Mouse (Mus musculus) stomach, adult 2 months (tissue): ENCODE results near the gene Zfp937. TPM values are rescaled to one million over a fixed set of nuclear protein-coding genes. Genes with fewer than 3 reads are reported as not detected.

Experiments used
- polyA plus RNA-seq: library from polyadenylated mRNA; depleted of rRNA; stranded (reverse); fragments of >200 nt; gene quantifications from 2 replicates; pipeline ENCODE4 v1.2.3, GENCODE M21; 2012; rRNA removed

The Zfp937 gene
- polyA plus RNA-seq: 0.02 TPM in 1 of 2 replicates, not detected in the other

DNA sequence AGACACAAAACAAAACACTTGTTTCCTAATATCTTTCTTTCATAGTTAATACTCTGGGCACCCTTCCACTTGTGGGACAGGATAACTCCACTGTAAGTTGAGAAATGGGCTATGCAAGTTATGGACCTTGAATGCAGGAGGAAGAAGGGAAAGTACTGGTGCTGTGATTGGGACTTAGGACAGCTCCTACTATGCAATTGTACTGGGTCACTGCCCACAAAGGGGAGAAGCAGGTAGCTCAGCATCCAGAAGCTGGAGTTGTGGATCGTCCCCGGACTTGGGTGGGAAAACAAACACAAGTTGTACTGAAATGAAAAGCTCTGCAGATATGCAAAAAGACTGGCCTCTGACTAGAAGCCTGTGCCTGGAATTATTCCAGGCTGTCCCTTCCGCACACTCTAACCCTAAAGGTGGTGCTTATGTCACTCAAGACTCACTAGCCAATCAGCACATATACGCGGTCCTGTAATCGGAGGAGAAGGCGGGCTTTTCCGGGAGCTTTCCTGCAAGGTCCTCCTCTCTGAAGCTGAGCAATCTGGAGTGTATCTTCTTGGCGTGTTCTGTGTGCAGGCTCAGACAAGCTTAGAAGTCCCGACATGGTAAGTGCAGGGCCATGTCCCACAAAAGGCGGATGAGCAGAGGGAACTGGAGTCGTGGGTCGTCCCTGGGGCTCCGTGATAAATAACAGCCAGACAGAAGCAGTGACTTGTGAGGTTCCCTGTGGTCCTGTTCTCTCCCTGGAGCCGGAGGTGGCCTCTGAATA lies at the start of gene Zfp937:
Zfp937 (plus strand) TSS at position 474 of the 763 bp plus-strand sequence.

DNA sequence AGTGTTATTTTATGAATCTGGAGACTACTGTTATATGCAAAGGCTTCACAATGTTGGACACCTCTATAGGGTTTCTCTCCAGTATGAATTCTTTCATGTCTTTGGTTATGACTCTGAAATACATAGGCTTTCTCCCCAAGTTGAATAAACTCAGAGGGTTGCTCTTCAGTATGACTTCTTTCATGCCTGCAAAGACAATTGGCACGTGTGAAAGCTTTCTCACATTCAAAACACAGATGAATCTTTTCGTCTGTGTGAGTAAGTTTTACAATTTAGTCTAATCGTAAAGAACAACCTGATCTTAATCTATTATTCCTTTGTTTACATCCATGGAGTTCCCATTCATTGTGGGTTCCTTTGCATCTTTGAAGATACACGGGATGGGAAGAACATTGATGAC lies 38.3 kb upstream of the Zfp937 start, which contains the start of gene Gm10770:
Gm10770 (minus strand) TSS at position 101 of the 400 bp plus-strand sequence.

DNA sequence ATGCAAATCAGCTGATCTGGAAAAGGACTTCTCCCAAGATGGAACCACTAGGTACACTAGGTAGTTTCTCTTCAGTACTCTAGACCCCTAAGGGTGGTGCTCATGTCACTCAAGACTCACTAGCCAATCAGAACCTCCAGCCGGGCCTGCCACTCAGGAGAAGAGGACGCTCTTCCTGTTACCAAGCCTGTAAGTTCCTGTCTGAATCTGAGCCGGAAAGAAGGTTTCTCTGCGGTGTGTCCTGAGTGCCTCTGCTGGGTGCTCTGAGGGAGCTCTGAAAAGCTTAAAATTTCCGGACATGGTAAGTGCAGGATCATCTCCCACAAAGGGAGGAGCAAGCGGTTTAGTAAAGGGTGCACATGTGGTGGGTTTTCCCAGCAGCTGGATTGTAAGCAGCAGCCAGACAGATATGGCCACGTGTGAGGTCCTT lies 36.3 kb upstream of the Zfp937 start, which contains the start of gene Gm14139:
Gm14139 (plus strand) TSS at position 186 of the 430 bp plus-strand sequence.

DNA sequence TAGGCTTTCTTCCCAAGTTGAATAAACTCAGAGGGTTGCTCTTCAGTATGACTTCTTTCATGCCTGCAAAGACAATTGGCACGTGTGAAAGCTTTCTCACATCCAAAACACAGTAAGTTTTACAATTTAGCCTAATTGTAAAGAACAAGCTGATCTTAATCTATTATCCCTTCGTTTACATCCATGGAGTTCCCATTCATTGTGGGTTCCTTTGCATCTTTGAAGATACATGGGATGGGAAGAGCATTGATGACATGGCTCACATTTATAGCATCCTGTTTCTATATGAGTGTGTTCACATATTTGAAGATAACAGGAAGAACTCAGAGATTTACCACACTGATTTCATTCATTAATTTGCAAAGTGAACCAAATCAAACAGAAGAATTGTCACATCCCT lies 37.6 kb downstream of the Zfp937 start, which contains the start of gene Gm21994:
Gm21994 (minus strand) TSS at position 101 of the 400 bp plus-strand sequence.

DNA sequence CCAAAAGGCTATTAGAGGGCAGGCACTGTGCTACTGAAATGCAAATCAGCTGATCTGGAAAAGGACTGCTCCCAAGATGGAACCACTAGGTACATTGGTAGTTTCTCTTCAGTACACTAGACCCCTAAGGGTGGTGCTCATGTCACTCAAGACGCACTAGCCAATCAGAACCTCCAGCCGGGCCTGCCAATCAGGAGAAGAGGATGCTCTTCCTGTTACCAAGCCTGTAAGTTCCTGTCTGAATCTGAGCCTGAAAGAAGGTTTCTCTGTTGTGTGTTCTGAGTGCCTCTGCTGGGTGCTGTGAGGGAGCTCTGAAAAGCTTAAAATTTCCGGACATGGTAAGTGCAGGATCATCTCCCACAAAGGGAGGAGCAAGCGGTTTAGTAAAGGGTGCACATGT lies 39.4 kb downstream of the Zfp937 start, which contains the start of gene Gm14124:
Gm14124 (plus strand) TSS at position 227 of the 400 bp plus-strand sequence.

Other genes with a start within 250 kb of the Zfp937 start
- 0.16 and 0.73 TPM in 2 replicates for gene Zfp120, start 81.4 kb upstream of the Zfp937 start, polyA plus RNA-seq
- gene Gm10770, start 38.4 kb upstream of the Zfp937 start, polyA plus RNA-seq: not detected in 2 replicates
- not detected in 2 replicates for gene Gm14139, start 36.3 kb upstream of the Zfp937 start, polyA plus RNA-seq
- not detected in 2 replicates for gene Gm21994, start 37.5 kb downstream of the Zfp937 start, polyA plus RNA-seq
- not detected in 2 replicates for gene Gm14124, start 39.4 kb downstream of the Zfp937 start, polyA plus RNA-seq
- gene Gm10130, start 105.6 kb downstream of the Zfp937 start, polyA plus RNA-seq: not detected in 2 replicates
- not detected in 2 replicates for gene 3300002I08Rik, start 144.7 kb downstream of the Zfp937 start, polyA plus RNA-seq
- not detected in 2 replicates for gene Zfp442, start 233.4 kb downstream of the Zfp937 start, polyA plus RNA-seq